Mouse (Mus musculus) layer of hippocampus, adult 9-10 months (tissue): ENCODE results near the gene Alg9.

Experiments
- DNase-seq: peaks from one replicate; pipeline ENCODE4 v3.0.0; 2022; ENCODE audit warnings: low spot score

Gene Alg9

DNA sequence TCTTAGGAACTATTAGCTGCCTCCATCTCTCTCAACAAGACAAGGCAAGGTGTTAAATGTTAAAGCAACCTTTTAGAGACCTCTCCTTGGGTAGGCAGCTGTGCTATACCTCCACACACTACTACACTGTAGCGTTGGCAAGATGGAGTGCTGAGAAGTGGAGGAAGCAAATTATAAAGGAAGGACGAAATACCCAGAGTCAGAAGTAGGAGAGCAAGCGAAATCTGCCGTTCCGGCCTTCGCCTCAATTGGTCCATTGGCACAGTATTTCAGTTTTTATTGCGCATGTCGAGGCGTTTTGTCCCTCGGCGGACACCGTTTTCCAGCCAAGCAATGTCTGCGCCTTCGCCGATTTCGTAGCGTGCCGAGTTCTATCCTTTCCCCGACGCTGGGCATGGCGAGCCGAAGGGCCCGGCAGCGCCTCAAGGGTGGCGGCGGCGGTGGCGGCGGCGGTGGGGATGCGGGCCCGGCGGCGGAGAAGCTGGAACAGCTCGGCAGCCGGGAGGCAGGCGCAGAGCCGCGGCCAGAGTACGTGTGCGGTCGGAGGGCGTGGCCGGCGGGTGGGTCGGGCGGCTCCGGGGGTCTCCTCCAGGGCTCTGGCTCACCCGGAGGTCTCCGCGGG is at the start of gene Alg9, which contains the start of gene 1110032A03Rik:
Gene Alg9, plus strand, starts transcription at position 29 of the 622 bp plus-strand sequence.
Gene 1110032A03Rik, minus strand, starts transcription at position 530 of the 622 bp plus-strand sequence.
- DNase-seq: peak; percentile 76

GRCm38 (mm10) chr9:50725921-50726590 is 48.8 kb upstream of the Alg9 start:
- no peak for DNase-seq

DNA sequence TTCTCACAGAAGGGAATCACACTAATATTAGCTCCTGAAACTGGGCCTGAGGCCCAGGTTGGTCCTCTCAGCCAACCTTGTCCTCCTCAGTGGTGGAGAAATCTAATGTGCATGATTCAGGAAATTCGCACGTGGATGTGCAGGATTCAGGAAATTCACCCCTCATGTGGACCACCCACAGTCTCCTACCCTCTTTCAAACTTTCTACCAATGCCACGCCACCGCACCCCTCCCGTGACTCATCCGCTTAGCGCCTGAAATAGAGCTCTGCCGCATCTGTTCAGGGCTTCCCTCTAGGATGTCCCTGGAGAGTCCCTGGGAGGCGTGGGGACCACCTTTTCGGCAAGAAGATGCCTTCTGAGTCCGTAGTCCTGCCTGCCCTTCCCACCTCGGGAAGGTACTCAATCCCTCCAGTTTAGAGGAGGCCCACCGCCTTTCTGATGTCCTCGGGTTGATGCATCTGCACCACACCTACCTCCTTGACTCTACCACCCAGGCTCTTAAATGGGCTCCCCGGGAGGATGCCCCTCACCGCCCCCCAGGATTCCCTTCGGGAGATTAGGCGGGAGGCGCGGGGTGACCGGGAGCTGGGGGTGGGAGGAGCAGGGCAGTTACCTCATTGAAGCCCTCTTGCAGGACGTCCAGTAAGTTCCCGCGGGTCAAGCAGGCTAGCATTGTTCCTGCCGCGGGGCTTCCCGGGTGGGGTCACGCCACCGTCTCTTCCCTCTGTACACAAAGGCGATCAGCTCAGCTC is 47.5 kb upstream of the Alg9 start:
- no peak for DNase-seq

DNA sequence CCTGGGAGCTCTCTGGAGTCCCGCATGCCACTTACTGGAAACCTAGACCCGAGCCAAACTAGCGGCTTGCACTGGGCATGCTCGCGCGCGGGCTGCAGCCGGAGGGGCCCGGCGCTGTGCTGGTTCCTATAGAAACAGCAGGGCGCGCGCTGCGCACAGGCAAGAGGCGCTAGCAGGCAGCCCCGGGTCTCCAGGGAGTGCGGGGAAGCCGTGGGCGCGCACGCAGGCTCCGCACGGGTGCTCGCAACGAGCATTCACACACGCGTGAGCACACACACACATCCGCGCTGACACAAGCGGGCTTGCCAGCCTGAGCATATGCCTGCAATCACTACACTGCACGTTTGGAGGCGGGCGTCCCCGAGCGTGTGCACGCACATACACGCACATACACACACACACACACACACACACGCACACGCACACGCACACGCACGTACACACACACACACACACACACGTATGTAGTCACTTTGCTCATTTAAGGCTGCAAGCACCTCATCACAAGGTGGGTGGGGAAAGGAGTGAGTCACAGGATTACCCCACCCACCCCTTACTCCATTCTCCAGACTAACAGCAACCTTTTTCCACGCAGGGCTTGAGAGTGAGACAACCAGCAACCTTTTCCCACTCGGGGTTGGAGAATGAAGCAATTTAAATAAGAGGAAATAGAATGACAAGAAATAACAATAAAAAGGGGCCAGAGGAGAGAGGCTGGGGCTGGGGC is 46.7 kb upstream of the Alg9 start:
- peak; percentile 59 for DNase-seq

- no peak for DNase-seq
Observed at GRCm38 (mm10) chr9:50729600-50729999, 45.2 kb upstream of the Alg9 start.

DNA sequence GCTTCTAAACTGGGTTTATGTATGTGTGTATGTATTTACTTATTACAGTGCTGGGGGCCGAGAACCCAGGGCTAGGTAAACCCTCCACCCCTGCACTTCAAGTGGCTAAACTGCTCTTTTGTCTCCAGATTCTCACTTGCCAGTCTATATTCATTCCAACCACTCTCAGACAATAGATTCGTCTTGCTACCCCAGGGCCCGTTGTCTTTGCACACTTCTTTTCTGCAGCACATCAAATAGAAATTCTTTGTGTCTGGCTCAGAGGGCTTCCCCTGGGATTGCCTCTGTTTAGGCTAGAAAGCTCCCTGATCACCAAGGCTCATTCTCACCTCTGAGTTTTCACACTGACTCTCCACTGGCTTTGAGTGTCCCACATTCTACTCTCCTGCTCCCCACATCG is 42.3 kb upstream of the Alg9 start:
- DNase-seq: no peak

DNA sequence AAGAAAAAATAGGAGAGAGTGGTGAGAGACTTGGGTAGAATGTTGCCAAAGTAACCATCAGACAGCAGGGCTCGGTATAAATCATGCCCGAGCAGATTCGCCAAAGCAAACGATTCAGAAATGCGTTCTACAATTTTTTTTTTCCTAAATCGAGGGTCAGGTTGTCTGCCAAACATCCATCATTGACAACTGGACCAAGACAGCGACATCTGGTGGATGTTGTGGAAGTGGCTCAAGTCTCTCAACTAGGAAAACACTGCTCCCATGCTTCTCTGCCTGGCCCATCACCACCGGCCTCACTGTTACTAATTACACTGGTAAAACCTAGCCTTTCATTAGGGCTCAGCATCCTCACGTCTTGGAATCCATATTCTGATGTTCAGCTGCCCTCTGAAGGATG is 39.8 kb upstream of the Alg9 start:
- peak; percentile 54 for DNase-seq

DNA sequence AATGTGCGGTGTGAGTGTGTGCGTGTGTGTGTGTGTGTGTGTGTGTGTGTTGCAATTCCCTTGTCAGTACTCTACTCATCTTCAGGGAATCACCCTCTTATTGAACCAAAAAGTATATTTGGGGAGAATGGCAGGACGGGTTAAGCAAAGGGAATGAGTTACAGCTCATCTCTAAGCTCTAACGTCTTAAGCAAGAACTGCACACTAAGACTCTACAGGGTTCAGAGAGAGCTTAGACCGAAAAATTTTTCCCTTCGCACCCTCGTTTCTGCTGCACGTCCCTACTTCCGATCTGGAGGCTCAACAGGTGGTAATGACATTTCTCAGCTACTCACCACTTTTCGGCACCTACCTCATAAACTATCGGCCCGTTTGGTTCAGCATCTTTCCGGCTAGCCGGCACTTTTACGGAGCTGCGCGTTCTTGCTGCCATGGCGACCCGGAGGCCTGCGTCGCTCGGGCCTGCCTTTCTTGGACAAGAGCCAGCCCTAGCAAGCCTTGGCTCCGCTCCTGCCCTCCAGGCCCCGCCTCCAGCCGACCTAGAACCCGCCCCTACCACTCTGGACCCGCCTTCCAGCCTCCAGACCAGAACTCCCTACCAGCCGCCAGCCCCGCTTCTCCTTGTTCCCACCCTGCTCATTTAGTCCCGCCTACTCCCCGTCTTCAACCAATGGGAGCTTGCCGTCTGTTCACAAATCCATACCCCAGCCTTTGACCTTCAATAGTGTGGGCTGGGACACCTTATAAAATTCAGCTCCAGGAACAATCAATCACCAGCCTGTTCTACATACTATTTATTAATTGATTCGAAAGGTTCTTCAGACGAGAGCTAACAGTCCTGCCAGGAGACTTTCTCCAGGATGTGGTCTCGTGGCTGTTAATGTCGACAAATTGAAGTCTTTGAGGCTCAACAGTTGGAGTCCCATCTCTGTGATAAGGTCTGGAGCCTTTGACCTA is 35.6 kb upstream of the Alg9 start, which contains the start of gene Dixdc1:
Gene Dixdc1, minus strand, starts transcription at position 604 of the 957 bp plus-strand sequence.
- DNase-seq: peak; percentile 86

- no peak for DNase-seq
Observed at GRCm38 (mm10) chr9:50740867-50741784, 33.7 kb upstream of the Alg9 start.

GRCm38 (mm10) chr9:50742261-50742660 is 32.6 kb upstream of the Alg9 start:
- DNase-seq: no peak

DNA sequence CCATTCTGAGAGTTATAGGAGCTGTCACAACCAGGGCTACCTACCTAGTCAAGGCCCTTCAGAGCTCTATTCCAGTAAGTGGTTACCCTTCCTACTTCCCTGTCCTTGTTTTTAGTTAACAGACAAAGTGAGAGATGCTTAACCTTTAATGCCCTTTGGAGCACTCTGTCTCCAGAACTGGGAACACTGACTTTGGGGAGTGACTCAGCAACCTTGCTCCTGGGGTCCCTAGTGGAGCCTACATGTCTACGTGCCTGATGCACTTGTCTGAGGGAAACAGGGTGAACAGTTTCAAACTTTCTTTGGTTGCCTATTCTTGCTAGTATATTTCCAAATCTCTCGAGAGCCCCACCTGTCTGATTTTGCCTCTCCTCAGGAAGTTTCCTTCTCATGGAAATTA is 32.1 kb upstream of the Alg9 start:
- DNase-seq: no peak

DNA sequence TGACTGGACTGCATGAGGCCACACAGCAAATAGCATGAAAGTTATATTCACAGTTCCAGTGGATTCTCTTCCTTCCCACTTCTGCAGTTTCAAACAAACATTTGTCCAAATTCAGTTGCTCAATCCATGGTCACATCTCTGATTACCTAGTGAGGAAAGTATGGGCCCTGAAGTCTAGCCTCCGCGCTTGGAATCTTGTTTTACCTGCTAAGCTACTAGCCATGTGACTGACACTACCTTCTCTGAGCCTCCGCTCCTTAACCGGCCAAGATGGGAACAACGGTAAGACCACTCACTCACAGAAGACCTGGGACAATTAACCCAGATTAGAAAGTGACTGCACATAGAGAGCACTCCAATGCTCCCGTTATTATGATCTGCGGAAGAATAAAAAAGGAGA is 29.0 kb upstream of the Alg9 start:
- no peak for DNase-seq

GRCm38 (mm10) chr9:50746214-50746677 is 28.6 kb upstream of the Alg9 start, which contains the start of gene 2310030G06Rik:
TSS of gene 2310030G06Rik (minus strand) at chr9:50746536.
- DNase-seq: no peak

- DNase-seq: no peak
Observed at GRCm38 (mm10) chr9:50750706-50751105, 24.1 kb upstream of the Alg9 start.

GRCm38 (mm10) chr9:50751323-50751722 is 23.5 kb upstream of the Alg9 start, which contains the start of gene Cryab:
TSS of gene Cryab (plus strand) at chr9:50751325.
- DNase-seq: no peak

DNA sequence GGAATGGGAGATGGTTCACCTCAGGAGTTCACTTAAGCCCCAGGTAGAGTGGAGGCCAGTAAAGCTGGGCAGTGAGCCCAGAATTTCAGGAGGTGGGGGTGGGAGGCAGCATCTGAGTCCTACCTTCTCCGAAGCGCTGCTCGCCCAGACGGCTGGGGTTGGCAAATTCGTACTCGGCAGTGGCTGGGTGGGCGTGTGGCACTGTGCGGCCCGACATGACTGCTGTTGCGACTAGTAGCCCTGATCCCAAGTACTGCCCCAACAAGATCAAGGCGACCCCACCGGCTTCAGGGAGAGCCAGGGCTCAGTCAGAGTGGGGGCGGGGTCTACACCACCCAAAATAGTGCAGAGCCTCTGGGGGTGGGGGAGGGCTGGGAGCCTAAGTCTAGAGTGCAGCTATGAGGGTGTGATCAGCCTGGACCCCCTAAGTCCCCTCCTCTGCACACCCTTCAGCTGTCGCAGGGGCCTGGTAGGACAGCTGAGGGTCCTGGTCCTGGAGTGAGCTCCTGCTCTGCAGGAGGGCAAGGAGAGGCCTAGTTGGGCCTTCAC is 22.7 kb upstream of the Alg9 start, which contains the start of gene Hspb2:
Gene Hspb2, minus strand, starts transcription at position 301 of the 549 bp plus-strand sequence.
- no peak for DNase-seq

DNA sequence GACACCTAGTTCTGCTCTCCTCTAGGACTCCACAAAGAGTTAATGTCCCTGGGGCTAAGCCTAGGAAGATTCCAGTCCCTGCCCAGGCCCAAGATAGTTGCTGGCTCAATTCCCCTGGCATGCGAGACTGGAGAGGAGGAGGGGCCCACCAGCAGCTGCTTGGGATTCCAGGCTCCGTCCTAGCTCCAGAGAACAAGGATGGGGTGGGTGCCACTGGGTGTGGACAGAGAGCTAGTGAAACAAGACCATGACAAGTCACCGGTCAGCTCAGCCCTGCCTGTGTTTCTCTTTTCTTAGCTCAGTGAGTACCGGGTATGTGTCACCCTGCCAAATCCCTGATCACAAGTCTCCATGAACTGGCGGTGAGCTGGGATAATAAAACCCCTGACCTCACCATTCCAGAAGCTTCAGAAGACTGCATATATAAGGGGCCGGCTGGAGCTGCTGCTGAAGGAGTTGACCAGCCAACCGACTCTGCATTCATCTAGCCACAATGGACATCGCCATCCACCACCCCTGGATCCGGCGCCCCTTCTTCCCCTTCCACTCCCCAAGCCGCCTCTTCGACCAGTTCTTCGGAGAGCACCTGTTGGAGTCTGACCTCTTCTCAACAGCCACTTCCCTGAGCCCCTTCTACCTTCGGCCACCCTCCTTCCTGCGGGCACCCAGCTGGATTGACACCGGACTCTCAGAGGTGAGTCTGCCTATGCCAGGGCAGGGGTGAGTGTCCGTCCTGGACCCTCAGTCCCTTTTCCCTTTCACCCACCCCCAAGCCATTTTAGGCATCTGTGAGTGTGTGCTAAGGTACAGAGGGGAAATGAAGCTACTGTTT is 21.8 kb upstream of the Alg9 start:
- no peak for DNase-seq

- no peak for DNase-seq
Observed at GRCm38 (mm10) chr9:50753947-50754346, 20.9 kb upstream of the Alg9 start.
